Mouse (Mus musculus) CD8-positive naive resting alpha-beta T cell, adult 2 months (primary cell): ENCODE results near the gene Olfr693.
A peak's percentile ranks its signal among the peaks of the same experiment; 100 is the strongest.
"Not testable (repeated sequence)": the region's sequence is repeated elsewhere in the genome, so short reads cannot be mapped to it uniquely, and the experiment has no call there.

Experiments
- DNase-seq, 2 experiments: peaks; one replicate each; pipeline ENCODE4 v3.0.0; 2022; ENCODE audit warnings: low read depth in 2 of 2, low spot score in 2 of 2

Olfr693 gene

GRCm38 (mm10) chr7:106680484-106680883 lies at the start of gene Olfr693:
Olfr693 (minus strand) TSS chr7:106680584.
- no peak for DNase-seq

GRCm38 (mm10) chr7:106725654-106726053 lies 45.3 kb upstream of the Olfr693 start:
- DNase-seq: not testable (repeated sequence)

GRCm38 (mm10) chr7:106716296-106716695 lies 35.9 kb upstream of the Olfr693 start, which contains the start of gene Olfr695:
Olfr695 (minus strand) TSS chr7:106716396.
- DNase-seq: no peak

GRCm38 (mm10) chr7:106711463-106711862 lies 31.1 kb upstream of the Olfr693 start:
- no peak for DNase-seq

GRCm38 (mm10) chr7:106707705-106708104 lies 27.3 kb upstream of the Olfr693 start:
- DNase-seq: not testable (repeated sequence)

GRCm38 (mm10) chr7:106696891-106697290 lies 16.5 kb upstream of the Olfr693 start:
- no peak for DNase-seq

GRCm38 (mm10) chr7:106692976-106693375 lies 12.6 kb upstream of the Olfr693 start:
- no peak for DNase-seq

- DNase-seq: no peak
These were observed 11.3 kb upstream of the Olfr693 start, which contains the start of gene Olfr694 for GRCm38 (mm10) chr7:106691714-106692113. Olfr694 (minus strand) TSS chr7:106691814.

- no peak for DNase-seq
These were observed 5.0 kb upstream of the Olfr693 start for GRCm38 (mm10) chr7:106685382-106685781.

- no peak for DNase-seq
These were observed 28.1 kb downstream of the Olfr693 start for GRCm38 (mm10) chr7:106652344-106652652.

GRCm38 (mm10) chr7:106651555-106652343 lies 28.6 kb downstream of the Olfr693 start:
- DNase-seq: no peak

GRCm38 (mm10) chr7:106649774-106650173 lies 30.6 kb downstream of the Olfr693 start:
- DNase-seq: no peak

GRCm38 (mm10) chr7:106645261-106645660 lies 35.1 kb downstream of the Olfr693 start:
- DNase-seq: no peak

- DNase-seq: peak in 1 of 2 experiments; percentile 35
These were observed 36.0 kb downstream of the Olfr693 start for GRCm38 (mm10) chr7:106644222-106644870.

- DNase-seq: no peak
These were observed 39.5 kb downstream of the Olfr693 start for GRCm38 (mm10) chr7:106640839-106641238.

- DNase-seq: no peak
These were observed 44.8 kb downstream of the Olfr693 start for GRCm38 (mm10) chr7:106635560-106635959.
